Mouse (Mus musculus) liver, adult 2 months (tissue): ENCODE results near the gene Rrn3.

ENCODE experiments used
- CTCF ChIP-seq: fragments of 200-500 bp; IDR thresholded peaks from 2 replicates; pipeline ENCODE4 v1.5.1; 2011; ENCODE audit warnings: low read depth, low read length, control low read depth
- POLR2A ChIP-seq: fragments of 200-500 bp; IDR thresholded peaks from 2 replicates; pipeline ENCODE4 v1.6.1; 2011; ENCODE audit warnings: low read length, control low read depth; ENCODE audit not compliant: insufficient read depth; ENCODE audit errors: extremely low read depth

- no peak for TF ChIP-seq CTCF
- TF ChIP-seq POLR2A = no peak
These were observed 32.7 kb downstream of the Rrn3 start for GRCm38 (mm10) chr16:13813200-13813599.
